Mouse (Mus musculus): ENCODE measurements around the gene Rara. TPM values are rescaled to one million over a fixed set of nuclear protein-coding genes. Genes with fewer than 3 reads are reported as not detected.
A peak's percentile ranks its signal among the peaks of the same experiment; 100 is the strongest.
"Not testable (repeated sequence)": the region's sequence is repeated elsewhere in the genome, so short reads cannot be mapped to it uniquely, and the experiment has no call there.

Rara gene
- polyA plus RNA-seq, 1 experiment from 2014 or later: 53.5 TPM

DNA sequence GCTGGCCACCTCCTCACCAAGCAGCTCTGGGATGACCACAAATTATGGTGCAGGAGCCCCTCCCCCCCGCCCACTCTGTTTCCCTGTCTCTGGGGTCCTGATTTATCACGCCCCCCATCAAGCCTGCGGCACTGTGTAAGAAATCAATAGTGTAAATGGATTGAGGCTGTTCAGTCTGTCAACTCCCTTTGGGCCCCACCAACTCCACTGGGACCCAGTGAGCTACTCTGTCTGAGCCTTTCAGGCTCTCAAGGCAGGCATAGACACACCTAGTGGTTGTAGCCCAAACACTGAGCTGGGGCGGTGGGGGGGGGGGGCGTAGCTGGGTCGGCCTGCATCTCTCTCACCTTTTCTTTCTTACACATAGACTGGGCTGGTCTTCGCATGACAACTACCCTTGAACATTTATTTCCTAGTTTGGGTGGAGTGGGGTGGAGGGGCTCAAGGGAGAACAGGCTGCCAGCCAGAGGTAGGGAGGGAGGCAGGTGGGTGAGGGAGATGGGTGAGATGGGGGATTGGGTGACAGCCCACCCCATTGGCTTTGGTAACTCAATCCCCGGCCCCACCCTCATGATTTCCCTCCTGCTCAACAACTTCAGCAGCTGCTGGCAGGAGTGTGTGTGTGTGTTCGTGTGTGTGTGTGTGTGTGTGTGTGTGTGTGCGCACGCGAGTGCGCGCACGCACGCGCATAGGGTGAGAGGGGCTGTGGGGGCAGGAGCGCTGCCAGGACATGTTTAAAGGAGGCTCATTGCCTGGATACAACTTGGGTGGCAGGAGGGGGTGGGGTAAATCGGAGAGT, 4.9 kb downstream of the Rara start:
- 9% methylated on average over 19 of the region's 19 CpGs for WGBS
- Histone ChIP-seq H3K9ac (no peak overlapping the region), H3K36me3 (no peaks in the 10 kb centered on the region; the same call in 1 of the 2 replicates), H3K4me2 (replicated peaks) (peak overlapping the region; percentile 44), H3K4me3 (replicated peaks) (peak overlapping the region; percentile 10; the same call in 1 of the 2 replicates), H3K4me1 (peaks cover 95% of the 10 kb centered on the region), H3K27me3 (no peaks in the 10 kb centered on the region), H3K27ac (replicated peaks) (peak overlapping the region; percentile 94), H3K9me3 (replicated peaks) (no peaks in the 10 kb centered on the region)
- ATAC-seq (ENCODE audit: insufficient number of reproducible peaks, low FRiP score, low TSS enrichment, low read depth): peak; percentile 16

DNA sequence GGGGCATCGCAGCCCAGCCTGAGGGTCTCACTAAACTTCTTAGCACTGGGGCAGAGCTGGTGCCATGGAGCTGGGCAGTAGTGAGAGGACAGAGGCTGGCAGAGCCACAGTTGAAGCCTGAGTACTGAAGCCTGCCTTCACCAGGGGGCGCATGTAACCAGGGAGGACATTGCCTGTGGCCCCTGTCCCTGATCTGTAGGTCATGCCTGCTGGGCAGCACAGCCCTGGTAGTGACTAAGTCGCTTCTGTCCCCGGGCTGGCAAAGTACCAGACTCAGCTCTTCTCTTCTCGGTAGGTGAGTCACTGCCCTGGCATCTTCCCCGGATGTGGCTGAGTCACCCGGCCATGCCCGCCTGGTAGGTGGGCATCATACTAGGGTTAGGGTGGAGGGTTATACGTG, 5.5 kb downstream of the Rara start:
- H3K9me3 ChIP-seq (replicated peaks): no peaks in the 10 kb centered on the region
- no peaks in the 10 kb centered on the region for H3K27me3 ChIP-seq
- peak overlapping the region; percentile 94 for H3K27ac ChIP-seq (replicated peaks)
- peaks cover 88% of the 10 kb centered on the region for H3K4me1 ChIP-seq
- no peaks in the 10 kb centered on the region; the same call in 1 of the 2 replicates for H3K36me3 ChIP-seq
- no peak overlapping the region for H3K9ac ChIP-seq
- H3K4me3 ChIP-seq (replicated peaks): peak overlapping the region; percentile 10; the same call in 1 of the 2 replicates
- 28% methylated on average over 9 of the region's 9 CpGs for WGBS
- H3K4me2 ChIP-seq (replicated peaks): peak overlapping the region; percentile 44
- ATAC-seq (ENCODE audit: insufficient number of reproducible peaks, low FRiP score, low TSS enrichment, low read depth): no peak

DNA sequence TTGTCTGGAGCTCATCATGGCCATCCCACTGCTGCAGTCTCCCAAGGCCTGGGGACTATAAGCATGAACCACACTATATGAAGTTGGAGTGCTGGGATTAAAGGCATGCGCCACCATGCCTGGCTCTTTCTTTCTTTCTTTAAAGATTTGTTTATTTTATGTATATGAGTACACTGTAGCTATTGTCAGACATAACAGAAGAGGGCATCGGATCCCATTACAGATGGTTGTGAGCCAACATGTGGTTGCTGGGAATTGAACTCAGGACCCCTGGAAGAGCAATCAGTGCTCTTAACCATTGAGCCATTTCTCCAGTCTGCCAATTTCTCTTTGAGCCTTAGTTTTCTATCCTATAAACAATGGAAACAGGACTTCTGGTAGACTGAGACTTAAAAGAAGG, 6.2 kb downstream of the Rara start:
- H3K36me3 ChIP-seq; H3K9me3 ChIP-seq (replicated peaks); H3K4me2 ChIP-seq (replicated peaks); H3K9ac ChIP-seq; ATAC-seq (ENCODE audit: insufficient number of reproducible peaks, low FRiP score, low TSS enrichment, low read depth); H3K4me3 ChIP-seq (replicated peaks); H3K27me3 ChIP-seq: not testable (repeated sequence)
- 51% methylated on average over 2 of the region's 2 CpGs for WGBS
- H3K27ac ChIP-seq (replicated peaks): peak overlapping the region; percentile 94
- peaks cover 86% of the 10 kb centered on the region for H3K4me1 ChIP-seq

DNA sequence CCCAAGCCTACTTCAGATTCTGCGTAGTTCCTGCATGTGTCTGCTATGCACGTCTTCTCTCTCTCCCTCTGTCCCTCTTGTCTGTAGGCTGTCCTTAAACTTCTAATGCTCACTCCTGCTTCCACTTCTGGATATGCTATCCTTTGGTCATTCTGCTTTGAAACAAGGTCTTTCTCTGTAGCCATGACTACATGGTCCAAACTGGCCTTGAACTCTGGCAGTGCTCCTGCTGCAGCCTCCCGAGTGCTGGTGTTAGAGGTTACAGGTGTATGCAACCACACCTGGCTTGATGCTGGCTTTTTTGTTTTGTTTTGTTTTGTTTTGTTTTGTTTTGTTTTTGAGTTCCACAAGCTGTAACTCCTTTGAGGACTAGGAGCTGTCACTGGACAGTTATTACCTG, 6.7 kb downstream of the Rara start:
- peaks cover 86% of the 10 kb centered on the region for H3K4me1 ChIP-seq
- WGBS: 77% methylated on average over 3 of the region's 3 CpGs
- H3K27me3 ChIP-seq: no peaks in the 10 kb centered on the region
- H3K4me3 ChIP-seq (replicated peaks): no peak overlapping the region
- no peak overlapping the region for H3K4me2 ChIP-seq (replicated peaks)
- no peaks in the 10 kb centered on the region for H3K9me3 ChIP-seq (replicated peaks)
- ATAC-seq (ENCODE audit: insufficient number of reproducible peaks, low FRiP score, low TSS enrichment, low read depth): no peak
- no peaks in the 10 kb centered on the region; the same call in 1 of the 2 replicates for H3K36me3 ChIP-seq
- peak overlapping the region; percentile 94; the same call in 1 of the 2 replicates for H3K27ac ChIP-seq (replicated peaks)
- H3K9ac ChIP-seq: no peak overlapping the region

DNA sequence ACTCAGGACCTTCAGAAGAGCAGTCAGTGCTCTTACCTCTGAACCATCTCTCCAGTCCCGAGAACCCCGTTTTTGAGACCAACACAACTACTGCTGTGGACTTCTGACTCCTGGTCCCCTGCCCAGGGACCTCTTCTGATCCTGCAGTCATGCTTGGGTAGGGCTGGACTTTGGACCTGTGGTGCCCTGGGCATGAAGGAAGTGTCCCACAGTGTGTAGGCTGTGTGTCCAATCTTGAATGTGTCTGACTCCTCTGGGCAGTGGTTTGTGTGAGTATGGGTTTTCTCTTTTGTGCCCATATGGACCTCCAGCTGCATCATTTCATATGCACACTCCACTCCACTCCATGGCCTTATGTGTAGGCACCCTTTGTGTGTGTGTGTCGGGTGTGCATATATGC, 7.5 kb downstream of the Rara start:
- Histone ChIP-seq H3K9ac (no peak overlapping the region), H3K4me1 (peaks cover 86% of the 10 kb centered on the region), H3K4me3 (replicated peaks) (no peak overlapping the region), H3K27me3 (no peaks in the 10 kb centered on the region), H3K27ac (replicated peaks) (peak overlapping the region; percentile 96), H3K4me2 (replicated peaks) (no peak overlapping the region), H3K36me3 (no peaks in the 10 kb centered on the region; the same call in 1 of the 2 replicates), H3K9me3 (replicated peaks) (no peaks in the 10 kb centered on the region)
- WGBS: 83% methylated on average over 3 of the region's 3 CpGs
- no peak for ATAC-seq (ENCODE audit: insufficient number of reproducible peaks, low FRiP score, low TSS enrichment, low read depth)

DNA sequence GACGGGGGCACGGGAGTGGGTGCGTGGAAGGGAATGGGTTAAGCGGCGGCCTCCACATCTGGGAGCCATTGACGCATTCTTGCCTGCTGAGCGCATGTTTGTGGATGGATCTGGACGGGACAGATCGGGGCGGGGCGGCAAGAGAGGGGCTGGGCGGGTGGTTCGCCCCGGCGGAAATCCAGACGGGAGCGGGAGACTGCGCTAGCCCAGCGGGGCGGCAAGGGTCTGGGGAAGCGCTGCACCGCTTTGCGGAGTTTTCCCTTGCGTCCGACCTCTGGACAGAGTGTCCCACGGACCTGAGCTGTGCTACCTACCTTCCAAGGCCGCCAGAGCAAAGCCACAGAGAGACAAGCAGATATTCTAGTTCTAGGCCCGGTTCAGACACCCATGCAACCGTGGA, 8.6 kb downstream of the Rara start:
- peak overlapping the region; percentile 27 for H3K9ac ChIP-seq
- H3K4me1 ChIP-seq: peaks cover 86% of the 10 kb centered on the region
- no peaks in the 10 kb centered on the region for H3K27me3 ChIP-seq
- H3K4me2 ChIP-seq (replicated peaks): peak overlapping the region; percentile 80
- peak overlapping the region; percentile 96 for H3K27ac ChIP-seq (replicated peaks)
- H3K4me3 ChIP-seq (replicated peaks): peak overlapping the region; percentile 81
- WGBS: under 1% methylated on average over 28 of the region's 29 CpGs
- ATAC-seq (ENCODE audit: insufficient number of reproducible peaks, low FRiP score, low TSS enrichment, low read depth): peak; percentile 29; the same call in 1 of the 2 replicates
- H3K36me3 ChIP-seq: no peaks in the 10 kb centered on the region; the same call in 1 of the 2 replicates
- H3K9me3 ChIP-seq (replicated peaks): no peaks in the 10 kb centered on the region

DNA sequence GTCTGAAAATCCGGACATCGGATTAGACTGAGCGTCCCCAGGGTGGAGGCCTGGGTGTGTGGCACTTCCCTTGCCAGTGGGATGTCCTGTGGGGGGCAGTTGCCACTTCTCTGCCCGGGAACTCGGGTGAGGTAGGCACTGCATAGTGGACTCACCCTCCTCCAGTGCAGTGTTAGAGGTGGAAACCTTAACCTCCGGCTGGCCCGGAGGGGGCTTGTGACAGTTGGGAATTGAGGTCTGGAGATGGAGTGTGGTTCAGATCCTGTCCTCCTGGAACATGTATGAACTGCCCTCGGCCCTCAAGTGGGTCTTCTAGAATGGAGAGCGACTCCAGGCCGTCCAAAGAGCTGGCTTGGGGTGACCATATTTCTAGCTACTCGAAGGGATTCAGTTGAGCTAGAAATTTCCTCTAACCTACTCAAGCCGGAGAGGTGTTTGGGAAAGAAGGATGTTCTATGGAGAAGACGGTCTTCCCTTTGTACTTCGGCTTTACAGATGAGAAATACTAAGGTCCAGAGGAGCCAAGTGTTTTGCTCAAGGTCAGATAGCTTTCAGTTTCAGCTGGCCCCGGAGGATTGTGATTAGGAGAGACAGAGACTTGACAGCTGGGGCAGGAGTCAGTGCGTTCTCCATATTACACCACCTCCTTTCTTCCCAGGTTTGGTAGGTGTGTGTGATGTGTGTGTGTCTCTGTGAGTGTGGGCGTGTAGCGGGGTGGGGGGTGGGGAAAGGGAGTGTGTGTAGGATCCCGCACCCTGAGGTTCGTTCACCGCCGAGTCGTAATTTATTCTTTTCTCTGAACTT, 9.2 kb downstream of the Rara start:
- peak overlapping the region; percentile 80 for H3K4me2 ChIP-seq (replicated peaks)
- H3K4me1 ChIP-seq: peaks cover 86% of the 10 kb centered on the region
- H3K27ac ChIP-seq (replicated peaks): peak overlapping the region; percentile 96
- H3K9ac ChIP-seq: peak overlapping the region; percentile 27
- WGBS: 1% methylated on average over 23 of the region's 23 CpGs
- H3K4me3 ChIP-seq (replicated peaks): peak overlapping the region; percentile 81
- H3K9me3 ChIP-seq (replicated peaks): no peaks in the 10 kb centered on the region
- H3K27me3 ChIP-seq: no peaks in the 10 kb centered on the region
- no peaks in the 10 kb centered on the region; the same call in 1 of the 2 replicates for H3K36me3 ChIP-seq
- peak; percentile 12 for ATAC-seq (ENCODE audit: insufficient number of reproducible peaks, low FRiP score, low TSS enrichment, low read depth)

DNA sequence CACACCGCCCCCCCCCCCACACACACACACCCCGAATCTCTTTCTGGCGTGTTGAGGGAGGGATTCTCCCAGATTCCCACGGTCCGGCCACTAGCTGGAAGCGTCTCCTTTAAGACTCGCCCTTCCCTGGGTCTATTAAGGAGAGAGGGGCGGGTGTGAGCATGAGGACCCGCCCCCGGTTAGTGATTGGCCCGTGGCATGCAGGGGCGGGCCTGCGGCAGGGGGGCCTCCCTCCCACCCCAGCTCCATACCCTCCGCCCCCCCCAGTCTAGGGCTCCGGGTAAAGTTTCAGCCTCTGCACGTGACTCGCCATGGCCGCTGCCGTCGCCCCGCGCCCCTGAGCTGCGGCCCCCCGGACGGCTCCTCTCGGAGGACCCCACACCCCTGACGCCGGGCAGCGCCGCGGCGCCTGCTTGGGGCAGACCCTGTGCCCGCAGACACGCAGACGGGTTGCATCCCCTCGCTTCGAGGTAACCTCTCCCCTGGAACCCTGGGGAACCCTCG, 9.8 kb downstream of the Rara start:
- peak overlapping the region; percentile 75 for H3K9ac ChIP-seq
- peak overlapping the region; percentile 81 for H3K4me3 ChIP-seq (replicated peaks)
- H3K4me1 ChIP-seq: peaks cover 86% of the 10 kb centered on the region
- under 1% methylated on average over 35 of the region's 38 CpGs for WGBS
- ATAC-seq (ENCODE audit: insufficient number of reproducible peaks, low FRiP score, low TSS enrichment, low read depth): peak; percentile 88
- peak overlapping the region; percentile 96 for H3K27ac ChIP-seq (replicated peaks)
- no peaks in the 10 kb centered on the region for H3K27me3 ChIP-seq
- H3K4me2 ChIP-seq (replicated peaks): peak overlapping the region; percentile 80
- H3K36me3 ChIP-seq: no peaks in the 10 kb centered on the region; the same call in 1 of the 2 replicates
- H3K9me3 ChIP-seq (replicated peaks): no peaks in the 10 kb centered on the region

DNA sequence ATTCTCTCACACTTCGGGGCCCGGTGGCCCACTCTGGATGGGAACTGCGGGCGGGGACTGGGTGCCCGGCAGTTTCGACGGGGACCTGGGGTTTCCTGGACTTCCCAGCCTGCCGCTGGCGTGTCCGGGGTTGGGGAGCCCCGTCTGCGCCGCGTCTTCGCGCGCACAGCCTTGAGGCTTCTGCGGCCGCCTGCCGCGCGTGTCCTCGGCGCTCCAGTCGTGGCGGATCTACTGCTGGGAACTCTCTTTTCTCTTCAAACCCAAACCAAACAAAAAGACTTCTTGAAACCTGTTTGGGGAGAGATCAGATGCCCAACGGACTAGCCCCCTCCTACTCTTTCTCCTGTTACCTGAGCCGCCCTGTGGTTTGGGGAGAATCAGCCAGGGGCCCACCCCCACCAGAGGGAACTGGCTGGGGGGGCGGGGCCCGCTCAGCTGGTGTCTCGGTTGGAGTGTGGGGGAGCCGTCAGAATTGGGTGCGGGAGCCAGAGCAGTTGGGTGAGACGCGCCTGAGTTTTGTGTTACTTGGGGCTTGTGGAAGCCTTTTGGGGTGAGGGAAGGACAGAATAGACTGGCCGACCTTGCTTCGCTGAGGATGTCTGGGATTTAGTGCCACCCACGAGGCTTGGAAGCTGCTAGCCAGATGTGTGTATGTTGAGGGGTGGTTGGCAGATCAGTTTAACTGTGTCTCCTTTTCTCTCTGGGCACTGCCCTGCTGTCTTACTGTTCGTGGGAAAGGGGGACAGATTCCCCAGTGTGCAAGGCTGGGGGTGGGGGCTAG, 10.5 kb downstream of the Rara start:
- ATAC-seq (ENCODE audit: insufficient number of reproducible peaks, low FRiP score, low TSS enrichment, low read depth): no peak
- H3K36me3 ChIP-seq: no peaks in the 10 kb centered on the region; the same call in 1 of the 2 replicates
- peak overlapping the region; percentile 81 for H3K4me3 ChIP-seq (replicated peaks)
- H3K9ac ChIP-seq: peak overlapping the region; percentile 75
- WGBS: under 1% methylated on average over 39 of the region's 39 CpGs
- no peaks in the 10 kb centered on the region for H3K9me3 ChIP-seq (replicated peaks)
- H3K27me3 ChIP-seq: no peaks in the 10 kb centered on the region
- peak overlapping the region; percentile 96 for H3K27ac ChIP-seq (replicated peaks)
- peak overlapping the region; percentile 80 for H3K4me2 ChIP-seq (replicated peaks)
- peaks cover 86% of the 10 kb centered on the region for H3K4me1 ChIP-seq

DNA sequence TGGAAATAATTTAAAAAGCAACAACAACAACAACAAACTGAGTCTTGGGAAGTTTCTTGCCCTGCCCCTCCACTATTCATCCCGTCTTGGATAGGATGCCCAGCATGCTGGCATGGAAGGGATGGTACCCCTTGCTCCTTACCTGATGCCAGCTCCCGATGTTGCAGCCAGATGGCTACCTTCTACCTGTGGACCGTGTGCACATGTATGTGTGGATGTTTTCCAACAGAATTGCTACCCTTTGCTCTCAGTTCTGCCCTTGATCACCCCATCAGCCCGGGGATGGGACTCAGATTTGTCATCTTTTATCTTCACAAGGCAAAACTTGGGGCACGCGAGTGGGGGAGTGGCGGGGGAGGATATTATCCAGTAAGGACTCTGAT, 11.1 kb downstream of the Rara start:
- peaks cover 86% of the 10 kb centered on the region for H3K4me1 ChIP-seq

More for the DNA sequence above, 11.1 kb downstream of the Rara start:
- Histone ChIP-seq H3K9me3 (replicated peaks) (no peaks in the 10 kb centered on the region), H3K36me3 (no peaks in the 10 kb centered on the region; the same call in 1 of the 2 replicates), H3K27me3 (no peaks in the 10 kb centered on the region), H3K9ac (peak overlapping the region; percentile 75; the same call in 1 of the 2 replicates), H3K27ac (replicated peaks) (peak overlapping the region; percentile 96), H3K4me2 (replicated peaks) (peak overlapping the region; percentile 80), H3K4me3 (replicated peaks) (peak overlapping the region; percentile 81)
- 14% methylated on average over 7 of the region's 7 CpGs for WGBS
- no peak for ATAC-seq (ENCODE audit: insufficient number of reproducible peaks, low FRiP score, low TSS enrichment, low read depth)

Data from embryonic facial prominence, embryonic 15.5 days (tissue).